Mouse (Mus musculus) forebrain, embryonic 16.5 days (tissue): ENCODE results near the gene Gm2115. TPM values are rescaled to one million over a fixed set of nuclear protein-coding genes. Genes with fewer than 3 reads are reported as not detected.

ENCODE experiments used
- ATAC-seq: fragments of 200-750 bp; cut with Nextera tagmentation; 2 replicates; pipeline ENCODE4 v1.8.0; 2017; ENCODE audit warnings: mild to moderate bottlenecking, moderate library complexity
- H3K27ac ChIP-seq: fragments of 300-500 bp; sonication (generic); 2 replicates; pipeline ENCODE4 v1.5.1; 2014; ENCODE audit warnings: low read length, control low read depth
- H3K27me3 ChIP-seq: fragments of 300-500 bp; sonication (generic); replicated peaks from 2 replicates; pipeline ENCODE4 v1.6.1; 2014; ENCODE audit warnings: low read length; ENCODE audit not compliant: control insufficient read depth, insufficient read depth
- H3K36me3 ChIP-seq: fragments of 300-500 bp; sonication (generic); 2 replicates; pipeline ENCODE4 v1.6.1; 2014; ENCODE audit not compliant: control insufficient read depth, insufficient read depth
- H3K4me1 ChIP-seq: fragments of 300-500 bp; sonication (generic); replicated peaks from 2 replicates; pipeline ENCODE4 v1.6.1; 2014; ENCODE audit warnings: low read length; ENCODE audit not compliant: control insufficient read depth, insufficient read depth
- H3K4me2 ChIP-seq: fragments of 300-500 bp; sonication (generic); 2 replicates; pipeline ENCODE4 v1.6.1; 2014; ENCODE audit warnings: mild to moderate bottlenecking, low read length, control low read depth
- H3K4me3 ChIP-seq: fragments of 300-500 bp; sonication (generic); replicated peaks from 2 replicates; pipeline ENCODE4 v1.5.1; 2014; ENCODE audit warnings: mild to moderate bottlenecking, low read length, control low read depth
- H3K9ac ChIP-seq: fragments of 300-500 bp; sonication (generic); replicated peaks from 2 replicates; pipeline ENCODE4 v1.6.1; 2014; ENCODE audit warnings: low read depth, low read length, control low read depth
- H3K9me3 ChIP-seq: fragments of 300-500 bp; sonication (generic); 2 replicates; pipeline ENCODE4 v1.6.1; 2016; ENCODE audit warnings: low read length; ENCODE audit not compliant: control insufficient read depth
- WGBS: fragments of 180-500 bp; shearing (Covaris S2); extraction: QIAGEN DNeasy Blood & Tissue Kit; methylation state at CpG from one replicate; pipeline ENCODE4 v1.1.7; 2014; 5-methylcytosine and 5-hydroxymethylcytosine counted together
- polyA plus RNA-seq: library from polyadenylated mRNA; unstranded; fragments of >200 nt; fragmentation: Nextera tagmentation; extraction: Ambion mirVana; gene quantifications from 2 replicates; pipeline ENCODE4 v1.2.1, GENCODE M21; 2015

Gene Gm2115
- polyA plus RNA-seq, 1 experiment from 2014 or later = 0.23 TPM

- Histone ChIP-seq H3K4me1 (0 out of 2 replicates have a peak, but pooled peaks cover 2% of the 10 kb centered on the region), H3K36me3 (no peaks in the 10 kb centered on the region), H3K9ac (no peak overlapping the region), H3K9me3 (no peaks in the 10 kb centered on the region), H3K4me3 (no peak overlapping the region), H3K4me2 (no peak overlapping the region), H3K27me3 (no peaks in the 10 kb centered on the region), H3K27ac (no peak overlapping the region)
- WGBS = 86% methylated on average over 3 of the region's 3 CpGs
- no peak for ATAC-seq
These were observed 67.2 kb downstream of the Gm2115 start for GRCm38 (mm10) chr7:84596002-84596401.

GRCm38 (mm10) chr7:84596633-84597032 is 67.9 kb downstream of the Gm2115 start:
- no peaks in the 10 kb centered on the region for H3K36me3 ChIP-seq
- H3K4me1 ChIP-seq = 0 out of 2 replicates have a peak, but pooled peaks cover 2% of the 10 kb centered on the region
- no peaks in the 10 kb centered on the region for H3K9me3 ChIP-seq
- no peaks in the 10 kb centered on the region for H3K27me3 ChIP-seq
- no peak overlapping the region for H3K27ac ChIP-seq
- no peak for ATAC-seq
- H3K4me3 ChIP-seq = no peak overlapping the region
- H3K9ac ChIP-seq = no peak overlapping the region
- H3K4me2 ChIP-seq = no peak overlapping the region
- WGBS = 87% methylated on average over 3 of the region's 3 CpGs

GRCm38 (mm10) chr7:84600631-84601030 is 71.9 kb downstream of the Gm2115 start:
- WGBS = 91% methylated on average over 2 of the region's 2 CpGs

GRCm38 (mm10) chr7:84601331-84601730 is 72.6 kb downstream of the Gm2115 start:
- H3K36me3 ChIP-seq = no peaks in the 10 kb centered on the region
- no peak overlapping the region for H3K27ac ChIP-seq
- WGBS = 84% methylated on average over 3 of the region's 3 CpGs
- ATAC-seq = no peak
- no peak overlapping the region for H3K4me2 ChIP-seq
- no peak overlapping the region for H3K9ac ChIP-seq
- no peak overlapping the region for H3K4me3 ChIP-seq
- no peaks in the 10 kb centered on the region for H3K27me3 ChIP-seq
- peaks cover 7% of the 10 kb centered on the region; the same call in 1 of the 2 replicates for H3K4me1 ChIP-seq
- no peaks in the 10 kb centered on the region for H3K9me3 ChIP-seq

More at GRCm38 (mm10) chr7:84600631-84601030, 71.9 kb downstream of the Gm2115 start:
- H3K9ac ChIP-seq = no peak overlapping the region
- H3K4me1 ChIP-seq = peaks cover 6% of the 10 kb centered on the region; the same call in 1 of the 2 replicates
- no peak overlapping the region for H3K4me3 ChIP-seq
- H3K9me3 ChIP-seq = no peaks in the 10 kb centered on the region
- H3K4me2 ChIP-seq = no peak overlapping the region
- no peaks in the 10 kb centered on the region for H3K36me3 ChIP-seq
- no peak overlapping the region for H3K27ac ChIP-seq
- no peaks in the 10 kb centered on the region for H3K27me3 ChIP-seq
- ATAC-seq = no peak

GRCm38 (mm10) chr7:84604501-84604900 is 75.7 kb downstream of the Gm2115 start:
- 66% methylated on average over 3 of the region's 3 CpGs for WGBS
- no peak overlapping the region for H3K4me2 ChIP-seq

GRCm38 (mm10) chr7:84605033-84605687 is 76.4 kb downstream of the Gm2115 start:
- no peak overlapping the region for H3K27ac ChIP-seq
- no peaks in the 10 kb centered on the region for H3K9me3 ChIP-seq
- no peaks in the 10 kb centered on the region for H3K27me3 ChIP-seq
- H3K36me3 ChIP-seq = no peaks in the 10 kb centered on the region
- peak overlapping the region; percentile 72 for H3K9ac ChIP-seq
- peak overlapping the region; percentile 95 for H3K4me2 ChIP-seq
- 10% methylated on average over 19 of the region's 19 CpGs for WGBS
- ATAC-seq = peak; percentile 72
- peak overlapping the region; percentile 55 for H3K4me3 ChIP-seq
- H3K4me1 ChIP-seq = peaks cover 10% of the 10 kb centered on the region; the same call in 1 of the 2 replicates

More at GRCm38 (mm10) chr7:84604501-84604900, 75.7 kb downstream of the Gm2115 start:
- Histone ChIP-seq H3K9me3 (no peaks in the 10 kb centered on the region), H3K4me3 (no peak overlapping the region), H3K36me3 (no peaks in the 10 kb centered on the region), H3K27me3 (no peaks in the 10 kb centered on the region), H3K4me1 (peaks cover 10% of the 10 kb centered on the region; the same call in 1 of the 2 replicates), H3K27ac (no peak overlapping the region), H3K9ac (no peak overlapping the region)
- no peak for ATAC-seq

- Histone ChIP-seq H3K36me3 (no peaks in the 10 kb centered on the region), H3K4me1 (peaks cover 10% of the 10 kb centered on the region; the same call in 1 of the 2 replicates), H3K4me2 (peak overlapping the region; percentile 95), H3K27ac (no peak overlapping the region), H3K9me3 (no peaks in the 10 kb centered on the region), H3K4me3 (peak overlapping the region; percentile 55), H3K9ac (peak overlapping the region; percentile 72), H3K27me3 (no peaks in the 10 kb centered on the region)
- WGBS = under 1% methylated on average over 34 of the region's 36 CpGs
- peak; percentile 87 for ATAC-seq
These were observed 77.0 kb downstream of the Gm2115 start for GRCm38 (mm10) chr7:84605704-84606292.

GRCm38 (mm10) chr7:84606293-84606749 is 77.6 kb downstream of the Gm2115 start, which contains the start of gene Fah:
Gene Fah (minus strand): TSS chr7:84606722.
- Histone ChIP-seq H3K9me3 (no peaks in the 10 kb centered on the region), H3K4me1 (peaks cover 10% of the 10 kb centered on the region; the same call in 1 of the 2 replicates), H3K27me3 (no peaks in the 10 kb centered on the region), H3K27ac (no peak within 1 kb of the TSS), H3K4me3 (peak within 1 kb of the TSS; percentile 55), H3K36me3 (no peaks in the 10 kb centered on the region), H3K4me2 (peak within 1 kb of the TSS; percentile 95), H3K9ac (peak within 1 kb of the TSS; percentile 72)
- ATAC-seq = peak; percentile 41
- WGBS = 3% methylated on average over 10 of the region's 10 CpGs

- no peak for ATAC-seq
- Histone ChIP-seq H3K27ac (no peak overlapping the region), H3K4me3 (no peak overlapping the region), H3K9me3 (no peaks in the 10 kb centered on the region), H3K9ac (no peak overlapping the region), H3K4me2 (no peak overlapping the region), H3K4me1 (no peaks in the 10 kb centered on the region; the same call in 1 of the 2 replicates), H3K27me3 (no peaks in the 10 kb centered on the region), H3K36me3 (no peaks in the 10 kb centered on the region)
- WGBS = 98% methylated on average over 1 of the region's 1 CpGs
These were observed 82.9 kb downstream of the Gm2115 start for GRCm38 (mm10) chr7:84611609-84612008.
